Mouse (Mus musculus) liver, adult 2 months (tissue): Measurements from ENCODE around the gene Ralb. TPM values are rescaled to one million over a fixed set of nuclear protein-coding genes. Genes with fewer than 3 reads are reported as not detected.

Source experiments
- DNase-seq: peaks from one replicate; pipeline ENCODE4 v3.0.0-alpha.2; 2011; ENCODE audit warnings: low read depth, low spot score; ENCODE audit errors: extremely low read depth
- H3K27ac ChIP-seq: fragments of 200-500 bp; replicated peaks from 2 replicates; pipeline ENCODE4 v1.5.1; 2012; ENCODE audit warnings: low read depth, mild to moderate bottlenecking, control low read depth, inconsistent platforms, low read length; ENCODE audit not compliant: insufficient read depth
- H3K27me3 ChIP-seq: fragments of 200-500 bp; 2 replicates; pipeline ENCODE4 v1.6.1; 2012; ENCODE audit warnings: mild to moderate bottlenecking, moderate library complexity, low read length, inconsistent platforms; ENCODE audit not compliant: control insufficient read depth, insufficient read depth
- H3K36me3 ChIP-seq: fragments of 200-500 bp; 2 replicates; pipeline ENCODE4 v1.6.1; 2012; ENCODE audit warnings: low read length, inconsistent platforms; ENCODE audit not compliant: control insufficient read depth, insufficient read depth
- H3K4me1 ChIP-seq: fragments of 200-500 bp; 2 replicates; pipeline ENCODE4 v1.6.1; 2011; ENCODE audit warnings: low read length; ENCODE audit not compliant: control insufficient read depth, insufficient read depth
- H3K4me3 ChIP-seq: fragments of 200-500 bp; 2 replicates; pipeline ENCODE4 v1.5.1; 2011; ENCODE audit warnings: low read depth, mild to moderate bottlenecking, control low read depth, low read length, moderate library complexity; ENCODE audit not compliant: insufficient read depth
- H3K79me2 ChIP-seq: fragments of 200-500 bp; 2 replicates; pipeline ENCODE4 v1.6.1; 2012; ENCODE audit warnings: inconsistent platforms, mild to moderate bottlenecking, low read length, moderate library complexity; ENCODE audit not compliant: control insufficient read depth, insufficient read depth
- H3K9ac ChIP-seq: fragments of 200-500 bp; 2 replicates; pipeline ENCODE4 v1.6.1; 2012; ENCODE audit warnings: low read depth, mild to moderate bottlenecking, control low read depth, inconsistent platforms, low read length
- CTCF ChIP-seq: fragments of 200-500 bp; IDR thresholded peaks from 2 replicates; pipeline ENCODE4 v1.5.1; 2011; ENCODE audit warnings: low read depth, low read length, control low read depth
- POLR2A ChIP-seq: fragments of 200-500 bp; IDR thresholded peaks from 2 replicates; pipeline ENCODE4 v1.6.1; 2011; ENCODE audit warnings: low read length, control low read depth; ENCODE audit not compliant: insufficient read depth; ENCODE audit errors: extremely low read depth
- WGBS: fragments of 180-500 bp; shearing (Covaris S2); methylation state at CpG from one replicate; pipeline ENCODE4 v1.1.7; 2018; 5-methylcytosine and 5-hydroxymethylcytosine counted together
- polyA plus RNA-seq: library from polyadenylated mRNA; depleted of rRNA; stranded (reverse); fragments of >200 nt; gene quantifications from 2 replicates; pipeline ENCODE4 v1.2.3, GENCODE M21; 2012; rRNA removed
- total RNA-seq: library from RNA; depleted of rRNA; stranded (reverse); fragments of >200 nt; gene quantifications from 2 replicates; pipeline ENCODE4 v1.2.3, GENCODE M21; 2014; rRNA removed

Ralb gene
- 12.8 and 14.8 TPM in 2 replicates for total RNA-seq
- polyA plus RNA-seq = 9.0 and 9.3 TPM in 2 replicates

DNA sequence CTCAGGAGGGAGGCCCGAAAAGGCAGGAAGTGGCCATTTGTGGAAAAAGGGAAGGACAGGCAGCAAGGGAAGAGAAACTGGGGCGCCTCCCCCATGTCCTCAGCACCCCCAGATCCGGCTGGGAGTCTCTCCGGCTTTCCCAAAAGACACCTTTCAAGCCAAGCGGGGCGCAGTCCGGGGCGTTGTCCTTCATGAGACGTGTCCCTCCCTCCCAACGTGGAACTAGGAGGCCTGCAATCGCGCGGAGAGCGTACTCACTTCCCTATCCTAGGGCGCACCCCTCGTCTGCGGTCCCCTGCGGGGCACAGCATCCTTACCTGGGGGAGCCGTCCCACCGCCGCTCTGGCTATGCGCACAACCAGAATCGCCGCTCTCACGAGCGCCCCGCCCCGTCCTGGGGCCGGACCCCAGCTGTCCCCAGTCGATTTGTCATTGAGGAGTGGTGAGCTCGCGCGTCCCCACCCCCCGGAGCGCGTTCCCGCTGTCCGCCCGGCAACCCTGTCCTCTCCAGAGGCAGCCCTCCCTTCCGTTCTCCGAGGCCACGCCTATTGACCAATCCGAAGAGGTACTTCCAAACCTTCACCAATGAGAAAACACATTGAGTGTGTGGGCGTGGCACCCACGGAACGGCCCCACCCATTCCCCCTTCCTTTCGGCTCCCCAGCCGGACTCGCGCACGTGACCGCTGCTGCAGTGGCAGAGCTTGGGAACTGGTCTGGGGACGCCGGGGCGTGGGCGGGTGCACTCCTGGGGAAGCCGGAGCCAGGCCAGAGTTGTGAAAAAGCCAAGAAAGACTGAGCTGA lies at the start of gene Ralb:
Gene Ralb, minus strand, starts transcription at position 535 of the 803 bp plus-strand sequence.
- peaks cover 11% of the 10 kb centered on the region for H3K4me1 ChIP-seq
- H3K9ac ChIP-seq = peak within 1 kb of the TSS; percentile 78
- H3K27ac ChIP-seq = peak within 1 kb of the TSS; percentile 77
- H3K79me2 ChIP-seq = peaks cover 19% of the 10 kb centered on the region; the same call in 1 of the 2 replicates
- under 1% methylated on average over 57 of the region's 57 CpGs for WGBS
- peak within 1 kb of the TSS; percentile 74 for H3K4me3 ChIP-seq
- TF ChIP-seq CTCF (no peak), POLR2A (peak; percentile 43; the same call in 1 of the 2 replicates)
- no peaks in the 10 kb centered on the region for H3K27me3 ChIP-seq
- DNase-seq = peak; percentile 97
- no peaks in the 10 kb centered on the region for H3K36me3 ChIP-seq

DNA sequence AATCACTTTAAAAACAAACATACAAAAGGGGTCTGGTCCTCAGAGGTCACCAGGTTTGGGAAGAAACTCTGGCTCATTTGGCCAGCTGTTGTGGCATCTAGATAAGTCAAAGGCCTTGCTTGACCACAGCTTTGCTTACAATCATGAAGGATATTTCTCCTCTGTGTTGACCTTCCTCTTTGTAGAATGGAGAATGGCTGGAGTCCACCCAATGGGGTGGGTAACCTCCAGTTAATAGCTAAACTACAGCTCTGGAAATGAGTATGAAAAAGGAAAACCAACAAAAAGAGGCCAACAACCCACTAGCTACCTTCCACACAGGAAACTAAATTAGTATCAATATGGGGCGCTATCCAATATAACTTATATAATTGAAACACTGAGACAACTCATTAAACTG lies 47.1 kb upstream of the Ralb start:
- Histone ChIP-seq H3K79me2 (no peaks in the 10 kb centered on the region), H3K9ac (no peak overlapping the region), H3K27ac (no peak overlapping the region), H3K36me3 (no peaks in the 10 kb centered on the region), H3K4me1 (peaks cover 5% of the 10 kb centered on the region; the same call in 1 of the 2 replicates), H3K27me3 (no peaks in the 10 kb centered on the region), H3K4me3 (no peak overlapping the region)
- no peak for TF ChIP-seq POLR2A
- TF ChIP-seq CTCF = no peak
- DNase-seq = peak; percentile 80
- 85% methylated on average over 1 of the region's 1 CpGs for WGBS

DNA sequence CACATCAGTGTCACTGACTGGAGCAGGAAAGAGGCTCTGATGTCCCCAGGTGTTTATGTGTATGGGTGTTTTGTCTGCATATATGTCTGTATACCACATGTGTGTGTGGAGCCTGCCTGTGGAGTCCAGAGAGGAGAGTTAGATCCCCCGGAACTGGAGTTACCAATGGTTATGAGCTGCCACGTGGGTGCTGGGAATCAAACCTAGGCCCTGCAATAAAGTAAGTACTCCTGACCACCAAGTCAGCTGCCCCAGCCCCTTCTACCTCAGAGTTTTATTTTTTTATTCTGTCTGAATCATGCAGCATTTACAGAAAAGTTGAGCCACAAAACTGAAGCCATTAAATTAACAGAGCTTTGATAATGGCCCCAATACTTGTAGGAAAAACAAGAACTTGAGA lies 45.5 kb upstream of the Ralb start:
- WGBS = 94% methylated on average over 2 of the region's 2 CpGs
- Histone ChIP-seq H3K4me3 (no peak overlapping the region), H3K9ac (no peak overlapping the region), H3K79me2 (no peaks in the 10 kb centered on the region), H3K27ac (no peak overlapping the region), H3K27me3 (no peaks in the 10 kb centered on the region), H3K36me3 (no peaks in the 10 kb centered on the region), H3K4me1 (peaks cover 5% of the 10 kb centered on the region; the same call in 1 of the 2 replicates)
- DNase-seq = no peak
- no peak for TF ChIP-seq CTCF
- TF ChIP-seq POLR2A = no peak

DNA sequence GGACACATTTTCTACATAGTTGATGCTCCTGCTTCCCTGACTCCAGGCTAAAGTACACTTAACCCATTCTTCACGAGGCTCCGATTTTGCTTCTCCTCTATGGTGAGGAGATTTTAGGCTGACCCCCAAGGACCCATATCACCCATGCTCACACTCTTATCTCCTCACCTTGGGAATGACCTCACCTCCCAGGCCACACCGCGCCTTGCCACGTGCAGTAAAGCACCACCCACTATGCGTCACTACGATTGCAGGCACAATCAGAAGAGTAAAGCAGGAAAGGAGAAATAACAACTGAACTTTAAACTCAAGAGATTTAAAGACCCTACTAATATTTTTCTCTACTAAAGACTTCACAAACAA lies 44.7 kb upstream of the Ralb start:
- Histone ChIP-seq H3K27me3 (no peaks in the 10 kb centered on the region), H3K79me2 (no peaks in the 10 kb centered on the region), H3K27ac (no peak overlapping the region), H3K36me3 (no peaks in the 10 kb centered on the region), H3K4me1 (peaks cover 5% of the 10 kb centered on the region; the same call in 1 of the 2 replicates), H3K9ac (no peak overlapping the region), H3K4me3 (no peak overlapping the region)
- TF ChIP-seq POLR2A (no peak), CTCF (no peak)
- WGBS = 82% methylated on average over 7 of the region's 7 CpGs
- DNase-seq = no peak

DNA sequence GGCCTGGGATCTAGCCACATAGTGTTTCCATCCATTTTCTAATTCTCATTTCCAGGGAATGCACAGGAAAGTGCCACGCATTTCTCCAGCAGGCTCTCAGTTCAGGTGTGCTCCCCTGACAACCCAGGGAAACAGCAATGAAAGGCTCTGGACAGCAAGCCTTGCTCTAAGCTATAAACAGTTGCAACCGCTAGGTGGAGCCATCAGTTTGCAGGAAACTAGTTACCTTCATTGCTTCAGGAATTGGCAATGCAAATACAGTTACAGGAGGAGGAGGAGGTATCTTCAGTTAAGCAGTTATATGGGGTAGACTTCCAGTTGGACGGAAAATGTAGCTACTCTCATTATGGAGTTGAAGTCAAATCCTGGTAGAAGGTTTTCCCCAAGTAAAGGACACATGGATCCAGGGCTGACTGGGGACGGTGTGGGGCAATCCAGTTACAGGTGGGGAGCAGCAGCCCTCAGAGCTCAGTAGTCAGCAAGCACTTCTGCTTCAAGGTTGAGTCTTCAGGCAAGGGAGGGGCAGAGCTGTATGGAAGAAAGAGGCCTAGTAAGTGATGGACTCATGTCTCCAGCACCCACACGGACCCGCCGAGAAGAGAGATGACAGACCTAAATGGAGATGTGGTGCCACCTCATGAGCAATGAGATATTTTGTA lies 44.2 kb upstream of the Ralb start:
- Histone ChIP-seq H3K36me3 (no peaks in the 10 kb centered on the region), H3K79me2 (no peaks in the 10 kb centered on the region), H3K27ac (no peak overlapping the region), H3K27me3 (no peaks in the 10 kb centered on the region), H3K4me3 (no peak overlapping the region), H3K4me1 (peaks cover 5% of the 10 kb centered on the region; the same call in 1 of the 2 replicates), H3K9ac (no peak overlapping the region)
- peak; percentile 77 for DNase-seq
- WGBS = 62% methylated on average over 7 of the region's 7 CpGs
- TF ChIP-seq POLR2A (no peak), CTCF (peak; percentile 35)

DNA sequence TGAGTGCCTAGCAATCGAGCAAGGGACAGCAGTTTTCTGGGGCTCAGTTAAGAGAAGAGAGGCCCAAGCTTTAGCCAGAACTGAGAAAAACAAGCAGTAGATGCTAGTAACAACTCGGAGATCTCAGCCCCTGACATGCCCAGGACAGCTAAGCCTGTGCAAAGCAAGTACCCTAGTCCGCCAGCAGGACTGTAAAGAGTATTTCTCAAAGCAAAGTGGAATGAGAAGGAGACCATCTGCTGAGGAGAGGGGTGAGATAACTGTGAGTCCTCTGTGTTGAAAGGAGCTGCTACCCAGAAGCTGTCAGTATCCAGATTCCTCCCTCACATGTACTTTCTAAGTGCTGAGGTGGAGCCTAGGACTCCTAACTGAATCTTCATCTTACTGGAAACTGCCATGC lies 41.9 kb upstream of the Ralb start:
- Histone ChIP-seq H3K9ac (no peak overlapping the region), H3K27ac (no peak overlapping the region), H3K4me1 (peaks cover under 1% of the 10 kb centered on the region; the same call in 1 of the 2 replicates), H3K79me2 (no peaks in the 10 kb centered on the region), H3K4me3 (no peak overlapping the region), H3K27me3 (no peaks in the 10 kb centered on the region), H3K36me3 (no peaks in the 10 kb centered on the region)
- no peak for TF ChIP-seq POLR2A
- 91% methylated on average over 3 of the region's 3 CpGs for WGBS
- DNase-seq = no peak
